Mouse (Mus musculus) mouse trophoblast stem cell (cell line): ENCODE measurements around the gene Cmc2.

Source experiments
- in situ Hi-C, 2 experiments: fragments of 300-500 bp; cut with MseI, MboI; formaldehyde crosslinking; loops; 2 replicates in 1 of 2; 3 replicates in 1 of 2; pipeline ENCODE4 v1.15.1; 2025

The Cmc2 gene

GRCm38 (mm10) chr8:116921337-116922059 is at the start of gene Cmc2, which contains the start of gene Cenpn:
Cmc2 (minus strand) TSS chr8:116921455.
Cenpn (plus strand) TSS chr8:116921730.
- in situ Hi-C loops = loop anchor here in 1 of 2 experiments (5.0 kb wide), 1 partner anchor 39 kb away; no protein-coding TSS in a partner anchor

- in situ Hi-C loops = no loop called here
These were observed 48.3 kb upstream of the Cmc2 start for GRCm38 (mm10) chr8:116969531-116969930.

GRCm38 (mm10) chr8:116954415-116954814 is 33.2 kb upstream of the Cmc2 start:
- in situ Hi-C loops = no loop called here

GRCm38 (mm10) chr8:116952428-116952827 is 31.2 kb upstream of the Cmc2 start:
- in situ Hi-C loops = no loop called here

DNA sequence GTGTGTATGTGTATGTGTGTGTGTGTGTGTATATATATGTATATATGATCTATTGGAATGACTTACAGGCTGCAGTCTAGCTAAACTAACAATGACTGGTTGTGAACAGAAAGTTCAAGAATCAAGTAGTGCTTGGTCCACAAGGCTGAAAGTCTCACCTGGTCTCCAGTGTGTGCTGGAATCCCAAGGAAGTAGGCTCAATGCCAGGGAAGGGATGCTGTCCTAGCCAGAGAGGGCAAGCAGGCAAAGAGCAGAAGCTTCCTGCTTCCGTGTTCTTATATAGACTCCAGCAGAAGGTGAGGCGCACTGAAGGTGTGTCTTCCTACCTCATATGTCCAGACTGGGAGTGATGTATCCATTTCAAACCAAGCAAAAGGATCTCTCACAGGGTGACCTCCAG is 30.5 kb upstream of the Cmc2 start:
- in situ Hi-C loops = no loop called here

DNA sequence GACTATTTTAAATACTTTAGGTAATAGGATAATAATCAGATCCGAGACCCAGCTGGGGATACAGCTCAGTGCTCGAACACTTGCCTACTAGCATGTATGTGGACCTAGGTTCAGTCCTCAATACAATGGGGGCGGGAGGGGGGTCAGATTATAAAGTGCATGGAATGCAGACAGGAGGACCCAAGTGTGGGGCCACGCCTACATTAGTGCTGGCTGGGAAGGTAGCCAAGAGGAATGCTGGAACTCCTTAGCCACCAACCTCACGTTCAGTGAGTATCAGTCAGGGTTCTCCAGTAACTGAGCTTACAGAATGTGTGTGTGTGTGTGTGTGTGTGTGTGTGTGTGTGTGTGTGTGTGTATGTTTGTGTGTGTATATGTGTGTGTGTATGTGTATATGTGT is 30.1 kb upstream of the Cmc2 start:
- in situ Hi-C loops = no loop called here

GRCm38 (mm10) chr8:116947589-116947988 is 26.3 kb upstream of the Cmc2 start:
- in situ Hi-C loops = no loop called here

- in situ Hi-C loops = no loop called here
These were observed 25.6 kb upstream of the Cmc2 start for GRCm38 (mm10) chr8:116946851-116947250.

DNA sequence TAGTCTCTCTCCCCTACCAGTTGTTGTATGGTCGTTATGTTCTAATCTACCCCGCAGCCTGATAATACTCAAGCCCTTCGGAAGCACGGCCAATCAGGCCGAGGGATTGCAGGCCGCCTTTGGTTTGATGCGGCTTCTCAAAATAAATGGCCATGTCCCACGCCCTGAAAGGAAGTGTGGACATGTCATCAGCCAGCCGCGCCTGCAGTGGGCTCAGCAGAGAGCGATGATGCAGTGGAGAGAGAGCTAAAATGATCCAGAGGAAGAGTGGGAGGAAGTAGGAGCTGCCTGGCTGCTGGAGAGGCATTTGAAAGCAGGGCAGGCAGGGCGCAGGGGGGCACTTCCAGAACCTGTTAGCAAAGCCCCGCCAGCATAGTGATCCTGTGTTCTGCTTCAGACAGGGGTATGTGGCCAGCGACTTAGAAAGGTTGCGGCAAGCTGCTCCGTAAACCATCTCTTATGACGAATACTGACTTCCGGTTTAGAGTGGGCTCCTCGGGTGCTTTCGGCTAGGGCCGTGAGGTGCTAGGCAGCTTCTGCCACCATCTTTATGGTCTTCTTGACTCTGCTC is 25.1 kb upstream of the Cmc2 start:
- in situ Hi-C loops = no loop called here

- in situ Hi-C loops = no loop called here
These were observed 24.1 kb upstream of the Cmc2 start for GRCm38 (mm10) chr8:116945169-116945910.

GRCm38 (mm10) chr8:116944385-116944696 is 23.1 kb upstream of the Cmc2 start:
- in situ Hi-C loops = no loop called here

- in situ Hi-C loops = no loop called here
These were observed 22.5 kb upstream of the Cmc2 start for GRCm38 (mm10) chr8:116943555-116944384.

GRCm38 (mm10) chr8:116943161-116943554 is 21.9 kb upstream of the Cmc2 start, which contains the start of gene Atmin:
Atmin (plus strand) TSS chr8:116943393.
- in situ Hi-C loops = no loop called here

- in situ Hi-C loops = no loop called here
These were observed 21.2 kb upstream of the Cmc2 start for GRCm38 (mm10) chr8:116942284-116943058.

GRCm38 (mm10) chr8:116935506-116935905 is 14.3 kb upstream of the Cmc2 start:
- in situ Hi-C loops = no loop called here

- in situ Hi-C loops = no loop called here
These were observed 13.7 kb upstream of the Cmc2 start for GRCm38 (mm10) chr8:116934976-116935375.

DNA sequence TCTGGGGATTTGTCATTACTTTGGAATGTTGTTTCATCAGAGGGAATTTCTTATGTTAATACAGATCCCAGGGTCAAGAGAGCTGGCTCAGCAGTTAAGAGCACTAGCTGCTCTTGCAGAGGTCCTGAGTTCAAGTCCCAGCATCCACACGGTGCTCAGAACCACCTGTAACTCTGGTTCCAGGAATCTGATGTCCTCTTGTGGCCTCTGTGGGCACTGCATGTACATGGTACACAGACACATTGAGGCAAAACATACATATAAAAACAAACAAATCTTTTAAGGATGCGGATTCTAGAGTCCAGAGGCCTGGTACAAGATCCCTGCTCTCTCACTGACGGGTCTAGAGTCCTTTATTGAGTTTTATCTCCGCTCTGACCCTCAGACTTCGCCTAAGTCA is 7.3 kb upstream of the Cmc2 start:
- in situ Hi-C loops = no loop called here

- in situ Hi-C loops = no loop called here
These were observed 6.6 kb upstream of the Cmc2 start for GRCm38 (mm10) chr8:116927880-116928279.

GRCm38 (mm10) chr8:116923526-116923925 is 2.3 kb upstream of the Cmc2 start:
- in situ Hi-C loops = loop anchor here in 1 of 2 experiments (5.0 kb wide), 1 partner anchor 41 kb away; no protein-coding TSS in a partner anchor

DNA sequence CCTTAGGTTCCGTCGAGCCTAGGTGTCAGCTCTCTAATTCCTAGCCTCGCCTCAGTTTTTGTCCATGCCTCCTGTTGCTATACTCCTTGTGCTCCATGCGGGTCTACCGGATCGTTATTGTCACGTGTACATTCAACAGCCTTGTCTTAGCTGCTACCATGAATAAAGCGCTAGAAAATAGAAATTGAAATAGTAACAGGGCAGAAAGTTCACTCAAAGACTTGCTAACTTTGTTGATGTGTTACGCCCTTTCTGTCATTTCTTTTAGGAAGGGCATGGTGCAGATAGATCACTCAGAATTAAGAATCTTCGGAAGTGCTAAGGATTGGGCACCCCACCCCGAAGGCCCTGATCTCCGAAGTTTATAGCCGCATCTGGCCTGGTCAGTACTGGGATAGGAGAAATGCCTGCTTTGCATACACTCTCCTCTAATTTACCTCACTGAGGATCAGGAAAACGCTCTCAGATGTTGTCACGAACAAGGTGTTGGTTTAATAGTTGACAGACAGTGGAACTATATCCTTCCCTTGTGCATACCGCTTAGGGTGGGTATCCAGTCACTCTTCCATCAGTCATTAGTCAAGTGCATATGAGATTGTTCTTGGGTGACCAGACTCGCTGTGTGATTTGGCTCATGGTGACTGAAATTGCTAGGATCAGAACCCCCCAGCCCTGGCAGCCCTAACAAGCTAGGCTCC is 954 bp upstream of the Cmc2 start:
- in situ Hi-C loops = loop anchor here in 1 of 2 experiments (5.0 kb wide), 1 partner anchor 40 kb away; no protein-coding TSS in a partner anchor
